Mouse (Mus musculus) heart, postnatal 0 days (tissue): ENCODE measurements around the gene Zfp764.

ENCODE experiments used
- CTCF ChIP-seq: IDR thresholded peaks from 2 replicates; pipeline ENCODE4 v1.5.1; 2016; ENCODE audit warnings: antibody characterized with exemption, control low read depth, low read depth
- EP300 ChIP-seq: IDR thresholded peaks from 2 replicates; pipeline ENCODE4 v1.6.1; 2016; ENCODE audit warnings: antibody characterized with exemption, low read depth

DNA sequence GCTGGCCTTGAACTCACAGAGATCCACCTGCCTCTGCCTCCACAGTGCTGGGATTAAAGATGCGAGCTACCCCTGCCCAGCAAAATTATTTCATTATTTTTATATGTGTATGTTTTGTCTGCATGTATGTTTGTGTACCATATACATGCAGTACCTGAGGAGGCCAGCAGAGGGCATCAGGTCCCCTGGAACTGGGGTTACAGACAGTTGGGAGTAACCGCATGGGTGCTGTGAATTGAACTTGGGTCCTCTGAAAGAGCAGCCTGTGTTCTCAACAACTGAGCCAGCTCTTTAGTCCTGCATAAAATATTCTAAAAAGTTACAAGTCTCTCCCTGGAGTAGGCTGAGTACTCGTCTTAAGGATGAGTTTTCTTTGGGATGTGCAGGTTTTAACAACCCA lies 31.1 kb upstream of the Zfp764 start:
- TF ChIP-seq CTCF (peak; percentile 34), EP300 (no peak)
